Mouse (Mus musculus) hindbrain, embryonic 12.5 days (tissue): ENCODE results near the gene Gm28372. TPM values are rescaled to one million over a fixed set of nuclear protein-coding genes. Genes with fewer than 3 reads are reported as not detected.
"Not testable (repeated sequence)": the region's sequence is repeated elsewhere in the genome, so short reads cannot be mapped to it uniquely, and the experiment has no call there.

ENCODE experiments used
- ATAC-seq: fragments of 200-750 bp; cut with Nextera tagmentation; 2 replicates; pipeline ENCODE4 v1.8.0; 2017; ENCODE audit warnings: moderate TSS enrichment; ENCODE audit not compliant: low FRiP score
- H3K27ac ChIP-seq: fragments of 300-500 bp; sonication (generic); 2 replicates; pipeline ENCODE4 v1.5.1; 2016; ENCODE audit warnings: mild to moderate bottlenecking
- H3K27me3 ChIP-seq: fragments of 300-500 bp; sonication (generic); 2 replicates; pipeline ENCODE4 v1.6.1; 2016; ENCODE audit warnings: mild to moderate bottlenecking
- H3K36me3 ChIP-seq: fragments of 300-500 bp; sonication (generic); 2 replicates; pipeline ENCODE4 v1.6.1; 2016; ENCODE audit warnings: mild to moderate bottlenecking
- H3K4me1 ChIP-seq: fragments of 300-500 bp; sonication (generic); 2 replicates; pipeline ENCODE4 v1.6.1; 2016
- H3K4me2 ChIP-seq: fragments of 300-500 bp; sonication (generic); replicated peaks from 2 replicates; pipeline ENCODE4 v1.6.1; 2016; ENCODE audit warnings: mild to moderate bottlenecking
- H3K4me3 ChIP-seq: fragments of 300-500 bp; sonication (generic); 2 replicates; pipeline ENCODE4 v1.5.1; 2016; ENCODE audit warnings: mild to moderate bottlenecking
- H3K9ac ChIP-seq: fragments of 300-500 bp; sonication (generic); 2 replicates; pipeline ENCODE4 v1.6.1; 2016; ENCODE audit warnings: mild to moderate bottlenecking, moderate library complexity
- H3K9me3 ChIP-seq: fragments of 300-500 bp; sonication (generic); replicated peaks from 2 replicates; pipeline ENCODE4 v1.6.1; 2016; ENCODE audit warnings: mild to moderate bottlenecking
- WGBS: fragments of 180-500 bp; shearing (Covaris S2); methylation state at CpG from one replicate; pipeline ENCODE4 v1.1.7; 2016; 5-methylcytosine and 5-hydroxymethylcytosine counted together
- polyA plus RNA-seq: library from polyadenylated mRNA; unstranded; fragments of >200 nt; fragmentation: Nextera tagmentation; extraction: Ambion mirVana; gene quantifications from 2 replicates; pipeline ENCODE4 v1.2.1, GENCODE M21; 2016

Gm28372 gene
- polyA plus RNA-seq, result 0.34 TPM in 1 of 2 replicates, not detected in the other

GRCm38 (mm10) chr2:130404939-130405338, at the start of gene Gm28372, which contains the start of gene 1700020A23Rik:
TSS of gene Gm28372 (plus strand) at chr2:130405239.
TSS of gene 1700020A23Rik (plus strand) at chr2:130405259.
- 97% methylated on average over 1 of the region's 1 CpGs for WGBS
- no peak within 1 kb of the TSS for H3K9ac ChIP-seq
- no peak within 1 kb of the TSS for H3K4me3 ChIP-seq
- no peak for ATAC-seq
- H3K27ac ChIP-seq, result no peak within 1 kb of the TSS
- H3K4me1 ChIP-seq, result 0 out of 2 replicates have a peak, but pooled peaks cover 2% of the 10 kb centered on the region
- H3K9me3 ChIP-seq, result no peaks in the 10 kb centered on the region
- H3K36me3 ChIP-seq, result no peaks in the 10 kb centered on the region
- H3K27me3 ChIP-seq, result 0 out of 2 replicates have a peak, but pooled peaks cover 8% of the 10 kb centered on the region
- H3K4me2 ChIP-seq, result no peak within 1 kb of the TSS

GRCm38 (mm10) chr2:130357551-130357950, 47.5 kb upstream of the Gm28372 start:
- H3K4me2 ChIP-seq, result no peak overlapping the region
- no peak overlapping the region for H3K9ac ChIP-seq
- H3K27me3 ChIP-seq, result peaks cover 44% of the 10 kb centered on the region
- H3K27ac ChIP-seq, result no peak overlapping the region
- no peak overlapping the region for H3K4me3 ChIP-seq
- peaks cover 2% of the 10 kb centered on the region for H3K4me1 ChIP-seq
- WGBS, result 90% methylated on average over 5 of the region's 5 CpGs
- H3K9me3 ChIP-seq, result no peaks in the 10 kb centered on the region
- no peak for ATAC-seq
- no peaks in the 10 kb centered on the region for H3K36me3 ChIP-seq

GRCm38 (mm10) chr2:130358852-130359251, 46.2 kb upstream of the Gm28372 start:
- Histone ChIP-seq H3K27ac (no peak overlapping the region), H3K27me3 (peaks cover 57% of the 10 kb centered on the region), H3K4me3 (no peak overlapping the region), H3K4me1 (peaks cover 2% of the 10 kb centered on the region), H3K9me3 (no peaks in the 10 kb centered on the region), H3K9ac (no peak overlapping the region), H3K4me2 (no peak overlapping the region), H3K36me3 (no peaks in the 10 kb centered on the region)
- WGBS, result 21% methylated on average over 5 of the region's 5 CpGs
- ATAC-seq, result peak; percentile 21; the same call in 1 of the 2 replicates

- Histone ChIP-seq H3K4me2 (no peak overlapping the region), H3K36me3 (no peaks in the 10 kb centered on the region), H3K9me3 (no peaks in the 10 kb centered on the region), H3K27ac (no peak overlapping the region), H3K27me3 (peaks cover 74% of the 10 kb centered on the region), H3K9ac (no peak overlapping the region), H3K4me3 (no peak overlapping the region), H3K4me1 (peaks cover 7% of the 10 kb centered on the region)
- 1% methylated on average over 14 of the region's 14 CpGs for WGBS
- ATAC-seq, result 0 out of 2 replicates have a peak, but pooled peaks have one; percentile 55
Measured at GRCm38 (mm10) chr2:130362511-130363026, 42.5 kb upstream of the Gm28372 start.

- Histone ChIP-seq H3K4me3 (peak overlapping the region; percentile 30), H3K9ac (peak overlapping the region; percentile 50), H3K36me3 (no peaks in the 10 kb centered on the region), H3K4me1 (peaks cover 7% of the 10 kb centered on the region; the same call in 1 of the 2 replicates), H3K4me2 (peak overlapping the region; percentile 55), H3K9me3 (no peaks in the 10 kb centered on the region), H3K27me3 (peaks cover 58% of the 10 kb centered on the region), H3K27ac (no peak overlapping the region)
- no peak for ATAC-seq
- 7% methylated on average over 30 of the region's 30 CpGs for WGBS
Measured at GRCm38 (mm10) chr2:130365211-130366094, 39.6 kb upstream of the Gm28372 start.

GRCm38 (mm10) chr2:130367386-130367785, 37.7 kb upstream of the Gm28372 start:
- peaks cover 5% of the 10 kb centered on the region; the same call in 1 of the 2 replicates for H3K4me1 ChIP-seq
- no peak overlapping the region for H3K27ac ChIP-seq
- H3K4me3 ChIP-seq, result no peak overlapping the region
- WGBS, result 74% methylated on average over 4 of the region's 4 CpGs
- H3K4me2 ChIP-seq, result no peak overlapping the region
- H3K9ac ChIP-seq, result no peak overlapping the region
- peaks cover 39% of the 10 kb centered on the region for H3K27me3 ChIP-seq
- no peaks in the 10 kb centered on the region for H3K9me3 ChIP-seq
- H3K36me3 ChIP-seq, result no peaks in the 10 kb centered on the region
- no peak for ATAC-seq

GRCm38 (mm10) chr2:130373026-130373425, 32.0 kb upstream of the Gm28372 start:
- not testable (repeated sequence) for H3K27me3 ChIP-seq, H3K36me3 ChIP-seq, H3K9me3 ChIP-seq, H3K4me1 ChIP-seq, ATAC-seq, H3K27ac ChIP-seq, H3K4me2 ChIP-seq, H3K9ac ChIP-seq, H3K4me3 ChIP-seq
- 72% methylated on average over 1 of the region's 1 CpGs for WGBS

- no peaks in the 10 kb centered on the region for H3K9me3 ChIP-seq
- H3K27ac ChIP-seq, result no peak overlapping the region
- ATAC-seq, result no peak
Measured at GRCm38 (mm10) chr2:130374951-130375350, 30.1 kb upstream of the Gm28372 start.

GRCm38 (mm10) chr2:130383205-130383604, 21.8 kb upstream of the Gm28372 start:
- Histone ChIP-seq H3K9me3 (no peaks in the 10 kb centered on the region), H3K4me3 (no peak overlapping the region)
- 51% methylated on average over 3 of the region's 3 CpGs for WGBS

More at GRCm38 (mm10) chr2:130374951-130375350, 30.1 kb upstream of the Gm28372 start:
- Histone ChIP-seq H3K4me3 (no peak overlapping the region), H3K27me3 (no peaks in the 10 kb centered on the region; the same call in 1 of the 2 replicates), H3K9ac (no peak overlapping the region), H3K36me3 (no peaks in the 10 kb centered on the region), H3K4me1 (no peaks in the 10 kb centered on the region), H3K4me2 (no peak overlapping the region)
- WGBS, result 80% methylated on average over 4 of the region's 4 CpGs

GRCm38 (mm10) chr2:130383895-130384294, 21.1 kb upstream of the Gm28372 start:
- Histone ChIP-seq H3K4me1 (no peaks in the 10 kb centered on the region), H3K27me3 (no peaks in the 10 kb centered on the region), H3K4me3 (no peak overlapping the region), H3K36me3 (no peaks in the 10 kb centered on the region), H3K27ac (no peak overlapping the region), H3K9me3 (no peaks in the 10 kb centered on the region), H3K4me2 (no peak overlapping the region), H3K9ac (no peak overlapping the region)
- no peak for ATAC-seq
- 76% methylated on average over 6 of the region's 6 CpGs for WGBS

More at GRCm38 (mm10) chr2:130383205-130383604, 21.8 kb upstream of the Gm28372 start:
- H3K4me1 ChIP-seq, result no peaks in the 10 kb centered on the region
- no peaks in the 10 kb centered on the region for H3K27me3 ChIP-seq
- no peak for ATAC-seq
- no peak overlapping the region for H3K4me2 ChIP-seq
- no peak overlapping the region for H3K27ac ChIP-seq
- H3K9ac ChIP-seq, result no peak overlapping the region
- no peaks in the 10 kb centered on the region for H3K36me3 ChIP-seq

- WGBS, result 71% methylated on average over 1 of the region's 1 CpGs
- Histone ChIP-seq H3K4me1 (no peaks in the 10 kb centered on the region), H3K4me3 (no peak overlapping the region), H3K9me3 (no peaks in the 10 kb centered on the region), H3K27ac (no peak overlapping the region), H3K27me3 (no peaks in the 10 kb centered on the region), H3K4me2 (no peak overlapping the region), H3K36me3 (no peaks in the 10 kb centered on the region), H3K9ac (no peak overlapping the region)
- ATAC-seq, result no peak
Measured at GRCm38 (mm10) chr2:130386212-130386611, 18.8 kb upstream of the Gm28372 start.

- no peak for ATAC-seq
- Histone ChIP-seq H3K9ac (no peak overlapping the region), H3K4me1 (no peaks in the 10 kb centered on the region), H3K9me3 (no peaks in the 10 kb centered on the region), H3K27ac (no peak overlapping the region), H3K27me3 (no peaks in the 10 kb centered on the region), H3K4me2 (no peak overlapping the region), H3K36me3 (peaks cover 15% of the 10 kb centered on the region; the same call in 1 of the 2 replicates), H3K4me3 (no peak overlapping the region)
- 74% methylated on average over 2 of the region's 2 CpGs for WGBS
Measured at GRCm38 (mm10) chr2:130388796-130389195, 16.2 kb upstream of the Gm28372 start.
